Mouse (Mus musculus): ENCODE measurements around the gene Gm20696. TPM values are rescaled to one million over a fixed set of nuclear protein-coding genes. Genes with fewer than 3 reads are reported as not detected.

Gene Gm20696
- polyA plus RNA-seq, 1 experiment, result 0.24 TPM

- TF ChIP-seq POLR2A (IDR thresholded peaks at IDR 0.05; ENCODE audit: insufficient read depth, low read length), result no peak
- TF ChIP-seq EP300 (IDR thresholded peaks at IDR 0.05; ENCODE audit: insufficient read depth, low read depth, low read length), result no peak
- TF ChIP-seq CTCF (IDR thresholded peaks at IDR 0.05; ENCODE audit: low read depth, low read length), result no peak
- Histone ChIP-seq H3K4me1 (ENCODE audit: control insufficient read depth, insufficient read depth, low read length) (peaks cover 3% of the 10 kb centered on the region), H3K36me3 (ENCODE audit: control insufficient read depth, insufficient read depth, low read length, poor library complexity, severe bottlenecking) (no peaks in the 10 kb centered on the region), H3K9me3 (replicated peaks; ENCODE audit: control insufficient read depth, insufficient read depth, low read length, poor library complexity, severe bottlenecking) (no peaks in the 10 kb centered on the region), H3K27ac (ENCODE audit: insufficient read depth, low read length) (peak overlapping the region; percentile 71), H3K9ac (ENCODE audit: low read depth, poor library complexity, severe bottlenecking) (no peak overlapping the region), H3K4me3 (ENCODE audit: low read depth, low read length) (no peak overlapping the region), H3K27me3 (ENCODE audit: control insufficient read depth, insufficient read depth, low read length, poor library complexity, severe bottlenecking) (no peaks in the 10 kb centered on the region)
These were observed 125.5 kb downstream of the Gm20696 start for GRCm38 (mm10) chr6:99541105-99541504.

GRCm38 (mm10) chr6:99540653-99541052 lies 125.9 kb downstream of the Gm20696 start:
- Histone ChIP-seq H3K9me3 (replicated peaks; ENCODE audit: control insufficient read depth, insufficient read depth, low read length, poor library complexity, severe bottlenecking) (no peaks in the 10 kb centered on the region), H3K9ac (ENCODE audit: low read depth, poor library complexity, severe bottlenecking) (no peak overlapping the region), H3K4me3 (ENCODE audit: low read depth, low read length) (no peak overlapping the region), H3K4me1 (ENCODE audit: control insufficient read depth, insufficient read depth, low read length) (peaks cover 3% of the 10 kb centered on the region), H3K27me3 (ENCODE audit: control insufficient read depth, insufficient read depth, low read length, poor library complexity, severe bottlenecking) (no peaks in the 10 kb centered on the region), H3K36me3 (ENCODE audit: control insufficient read depth, insufficient read depth, low read length, poor library complexity, severe bottlenecking) (no peaks in the 10 kb centered on the region), H3K27ac (ENCODE audit: insufficient read depth, low read length) (no peak overlapping the region)
- no peak for TF ChIP-seq EP300 (IDR thresholded peaks at IDR 0.05; ENCODE audit: insufficient read depth, low read depth, low read length)
- no peak for TF ChIP-seq CTCF (IDR thresholded peaks at IDR 0.05; ENCODE audit: low read depth, low read length)
- no peak for TF ChIP-seq POLR2A (IDR thresholded peaks at IDR 0.05; ENCODE audit: insufficient read depth, low read length)

- Histone ChIP-seq H3K4me1 (ENCODE audit: control insufficient read depth, insufficient read depth, low read length) (peaks cover 3% of the 10 kb centered on the region), H3K9ac (ENCODE audit: low read depth, poor library complexity, severe bottlenecking) (no peak overlapping the region), H3K36me3 (ENCODE audit: control insufficient read depth, insufficient read depth, low read length, poor library complexity, severe bottlenecking) (no peaks in the 10 kb centered on the region), H3K9me3 (replicated peaks; ENCODE audit: control insufficient read depth, insufficient read depth, low read length, poor library complexity, severe bottlenecking) (no peaks in the 10 kb centered on the region), H3K4me3 (ENCODE audit: low read depth, low read length) (no peak overlapping the region), H3K27me3 (ENCODE audit: control insufficient read depth, insufficient read depth, low read length, poor library complexity, severe bottlenecking) (no peaks in the 10 kb centered on the region), H3K27ac (ENCODE audit: insufficient read depth, low read length) (no peak overlapping the region)
- TF ChIP-seq CTCF (IDR thresholded peaks at IDR 0.05; ENCODE audit: low read depth, low read length) (no peak), POLR2A (IDR thresholded peaks at IDR 0.05; ENCODE audit: insufficient read depth, low read length) (no peak), EP300 (IDR thresholded peaks at IDR 0.05; ENCODE audit: insufficient read depth, low read depth, low read length) (no peak)
These were observed 126.5 kb downstream of the Gm20696 start for GRCm38 (mm10) chr6:99540146-99540545.

GRCm38 (mm10) chr6:99538194-99538941 lies 128.2 kb downstream of the Gm20696 start:
- Histone ChIP-seq H3K9ac (ENCODE audit: low read depth, poor library complexity, severe bottlenecking) (no peak overlapping the region), H3K9me3 (replicated peaks; ENCODE audit: control insufficient read depth, insufficient read depth, low read length, poor library complexity, severe bottlenecking) (no peaks in the 10 kb centered on the region), H3K4me3 (ENCODE audit: low read depth, low read length) (no peak overlapping the region), H3K27me3 (ENCODE audit: control insufficient read depth, insufficient read depth, low read length, poor library complexity, severe bottlenecking) (no peaks in the 10 kb centered on the region), H3K27ac (ENCODE audit: insufficient read depth, low read length) (no peak overlapping the region), H3K4me1 (ENCODE audit: control insufficient read depth, insufficient read depth, low read length) (peaks cover 3% of the 10 kb centered on the region), H3K36me3 (ENCODE audit: control insufficient read depth, insufficient read depth, low read length, poor library complexity, severe bottlenecking) (no peaks in the 10 kb centered on the region)
- TF ChIP-seq EP300 (IDR thresholded peaks at IDR 0.05; ENCODE audit: insufficient read depth, low read depth, low read length) (no peak), POLR2A (IDR thresholded peaks at IDR 0.05; ENCODE audit: insufficient read depth, low read length) (no peak), CTCF (IDR thresholded peaks at IDR 0.05; ENCODE audit: low read depth, low read length) (no peak)

GRCm38 (mm10) chr6:99534211-99534745 lies 132.3 kb downstream of the Gm20696 start:
- H3K27me3 ChIP-seq (ENCODE audit: control insufficient read depth, insufficient read depth, low read length, poor library complexity, severe bottlenecking), result no peaks in the 10 kb centered on the region
- no peak overlapping the region for H3K27ac ChIP-seq (ENCODE audit: insufficient read depth, low read length)
- TF ChIP-seq CTCF (IDR thresholded peaks at IDR 0.05; ENCODE audit: low read depth, low read length) (no peak), EP300 (IDR thresholded peaks at IDR 0.05; ENCODE audit: insufficient read depth, low read depth, low read length) (no peak), POLR2A (IDR thresholded peaks at IDR 0.05; ENCODE audit: insufficient read depth, low read length) (no peak)
- H3K9ac ChIP-seq (ENCODE audit: low read depth, poor library complexity, severe bottlenecking), result no peak overlapping the region
- H3K4me3 ChIP-seq (ENCODE audit: low read depth, low read length), result no peak overlapping the region
- H3K9me3 ChIP-seq (replicated peaks; ENCODE audit: control insufficient read depth, insufficient read depth, low read length, poor library complexity, severe bottlenecking), result no peaks in the 10 kb centered on the region
- no peaks in the 10 kb centered on the region for H3K36me3 ChIP-seq (ENCODE audit: control insufficient read depth, insufficient read depth, low read length, poor library complexity, severe bottlenecking)
- H3K4me1 ChIP-seq (ENCODE audit: control insufficient read depth, insufficient read depth, low read length), result no peaks in the 10 kb centered on the region

- Histone ChIP-seq H3K9me3 (replicated peaks; ENCODE audit: control insufficient read depth, insufficient read depth, low read length, poor library complexity, severe bottlenecking) (no peaks in the 10 kb centered on the region), H3K9ac (ENCODE audit: low read depth, poor library complexity, severe bottlenecking) (no peak overlapping the region), H3K27ac (ENCODE audit: insufficient read depth, low read length) (no peak overlapping the region), H3K36me3 (ENCODE audit: control insufficient read depth, insufficient read depth, low read length, poor library complexity, severe bottlenecking) (no peaks in the 10 kb centered on the region), H3K4me3 (ENCODE audit: low read depth, low read length) (no peak overlapping the region), H3K4me1 (ENCODE audit: control insufficient read depth, insufficient read depth, low read length) (no peaks in the 10 kb centered on the region), H3K27me3 (ENCODE audit: control insufficient read depth, insufficient read depth, low read length, poor library complexity, severe bottlenecking) (no peaks in the 10 kb centered on the region)
- no peak for TF ChIP-seq POLR2A (IDR thresholded peaks at IDR 0.05; ENCODE audit: insufficient read depth, low read length)
- no peak for TF ChIP-seq CTCF (IDR thresholded peaks at IDR 0.05; ENCODE audit: low read depth, low read length)
- no peak for TF ChIP-seq EP300 (IDR thresholded peaks at IDR 0.05; ENCODE audit: insufficient read depth, low read depth, low read length)
These were observed 134.1 kb downstream of the Gm20696 start for GRCm38 (mm10) chr6:99532458-99532857.

Measured in ES-Bruce4 (cell line).